Mouse (Mus musculus): ENCODE data around the gene Hirip3. TPM values are rescaled to one million over a fixed set of nuclear protein-coding genes. Genes with fewer than 3 reads are reported as not detected.

The Hirip3 gene
- total and polyA plus RNA-seq, 3 experiments = 3.6 to 6.3 (median 5.7) TPM

GRCm38 (mm10) chr7:126868003-126868402 lies 6.2 kb downstream of the Hirip3 start:
- no peaks in the 10 kb centered on the region for H3K79me2 ChIP-seq (replicated peaks; ENCODE audit: control insufficient read depth, insufficient read depth, low read length)
- intact Hi-C loops (cut with DNase I) = loop anchor here (10.0 kb wide), 1 partner anchor 363 kb away; the partner anchor contains the start of gene Atxn2l
- no peaks in the 10 kb centered on the region for H3K27me3 ChIP-seq (ENCODE audit: control insufficient read depth, insufficient read depth, low read length)
- H3K36me3 ChIP-seq (ENCODE audit: control insufficient read depth, insufficient read depth, low read length) = no peaks in the 10 kb centered on the region
- no peak overlapping the region for H3K27ac ChIP-seq
- no peak overlapping the region for H3K4me3 ChIP-seq
- TF ChIP-seq EP300 (IDR thresholded peaks at IDR 0.05; ENCODE audit: insufficient read depth, low read depth, low read length) (no peak), CTCF (IDR thresholded peaks at IDR 0.05) (no peak), POLR2A (IDR thresholded peaks at IDR 0.05; ENCODE audit: insufficient read depth, low read depth, low read length) (no peak)
- H3K4me1 ChIP-seq (ENCODE audit: control insufficient read depth, insufficient read depth, low read length) = no peaks in the 10 kb centered on the region
- H3K9ac ChIP-seq (ENCODE audit: low read depth, low read length) = no peak overlapping the region
- WGBS = 76% methylated on average over 12 of the region's 12 CpGs
- no peak for DNase-seq

DNA sequence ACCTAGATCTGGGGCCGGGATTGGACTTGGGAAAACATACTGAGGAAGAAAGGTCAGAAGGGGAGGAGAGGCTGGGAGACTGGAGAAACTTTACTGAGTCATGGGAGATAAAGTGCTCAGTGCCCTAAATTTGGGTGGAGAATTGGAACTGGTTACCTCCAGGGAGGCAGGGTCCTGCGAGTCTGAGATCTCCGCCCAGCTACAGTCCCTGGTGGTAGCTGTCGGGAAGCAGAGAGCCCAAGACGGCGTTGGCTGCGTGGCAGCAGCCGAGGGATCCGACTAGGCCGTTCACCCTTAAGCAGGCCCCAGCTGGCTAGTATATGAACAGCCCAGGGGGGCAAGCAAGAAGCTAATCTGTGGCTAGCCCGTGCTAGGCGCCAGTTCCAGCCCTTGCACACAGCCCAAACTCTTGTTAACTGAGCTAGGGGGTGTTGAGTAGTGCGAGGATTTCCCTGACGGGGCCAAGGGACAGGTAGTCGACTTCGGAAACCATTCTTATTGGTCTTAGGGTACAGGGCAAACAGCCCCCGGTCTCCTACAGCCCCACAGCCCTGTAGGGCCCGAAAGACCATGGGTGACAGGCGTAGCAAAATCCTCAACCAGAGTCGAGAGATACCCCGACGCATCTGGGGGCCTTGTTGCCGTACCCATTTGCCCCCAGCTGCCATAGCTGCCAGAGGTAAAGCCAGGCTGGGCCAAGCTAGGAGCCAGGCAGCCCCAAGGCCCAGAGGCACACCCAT lies 8.2 kb downstream of the Hirip3 start:
- Histone ChIP-seq H3K9ac (ENCODE audit: low read depth, low read length) (no peak overlapping the region), H3K79me2 (replicated peaks; ENCODE audit: control insufficient read depth, insufficient read depth, low read length) (no peaks in the 10 kb centered on the region), H3K27me3 (ENCODE audit: control insufficient read depth, insufficient read depth, low read length) (no peaks in the 10 kb centered on the region), H3K4me3 (no peak overlapping the region), H3K36me3 (ENCODE audit: control insufficient read depth, insufficient read depth, low read length) (no peaks in the 10 kb centered on the region), H3K27ac (no peak overlapping the region; the same call in 1 of the 2 replicates), H3K4me1 (ENCODE audit: control insufficient read depth, insufficient read depth, low read length) (no peaks in the 10 kb centered on the region)
- TF ChIP-seq POLR2A (IDR thresholded peaks at IDR 0.05; ENCODE audit: insufficient read depth, low read depth, low read length) (no peak), EP300 (IDR thresholded peaks at IDR 0.05; ENCODE audit: insufficient read depth, low read depth, low read length) (no peak), CTCF (IDR thresholded peaks at IDR 0.05) (no peak)
- DNase-seq = no peak
- intact Hi-C loops (cut with DNase I) = loop anchor here (10.0 kb wide), 1 partner anchor 365 kb away; the partner anchor contains the start of gene Atxn2l
- 82% methylated on average over 23 of the region's 23 CpGs for WGBS

GRCm38 (mm10) chr7:126870520-126870891 lies 8.7 kb downstream of the Hirip3 start:
- H3K4me3 ChIP-seq = no peak overlapping the region
- H3K36me3 ChIP-seq (ENCODE audit: control insufficient read depth, insufficient read depth, low read length) = no peaks in the 10 kb centered on the region; the same call in 1 of the 2 replicates
- H3K27me3 ChIP-seq (ENCODE audit: control insufficient read depth, insufficient read depth, low read length) = no peaks in the 10 kb centered on the region
- H3K9ac ChIP-seq (ENCODE audit: low read depth, low read length) = no peak overlapping the region
- intact Hi-C loops (cut with DNase I) = no loop called here
- no peaks in the 10 kb centered on the region for H3K79me2 ChIP-seq (replicated peaks; ENCODE audit: control insufficient read depth, insufficient read depth, low read length)
- no peak overlapping the region for H3K27ac ChIP-seq
- no peak for TF ChIP-seq CTCF (IDR thresholded peaks at IDR 0.05)
- no peak for TF ChIP-seq POLR2A (IDR thresholded peaks at IDR 0.05; ENCODE audit: insufficient read depth, low read depth, low read length)
- TF ChIP-seq EP300 (IDR thresholded peaks at IDR 0.05; ENCODE audit: insufficient read depth, low read depth, low read length) = no peak
- no peak for DNase-seq
- WGBS = 88% methylated on average over 2 of the region's 2 CpGs
- no peaks in the 10 kb centered on the region for H3K4me1 ChIP-seq (ENCODE audit: control insufficient read depth, insufficient read depth, low read length)

DNA sequence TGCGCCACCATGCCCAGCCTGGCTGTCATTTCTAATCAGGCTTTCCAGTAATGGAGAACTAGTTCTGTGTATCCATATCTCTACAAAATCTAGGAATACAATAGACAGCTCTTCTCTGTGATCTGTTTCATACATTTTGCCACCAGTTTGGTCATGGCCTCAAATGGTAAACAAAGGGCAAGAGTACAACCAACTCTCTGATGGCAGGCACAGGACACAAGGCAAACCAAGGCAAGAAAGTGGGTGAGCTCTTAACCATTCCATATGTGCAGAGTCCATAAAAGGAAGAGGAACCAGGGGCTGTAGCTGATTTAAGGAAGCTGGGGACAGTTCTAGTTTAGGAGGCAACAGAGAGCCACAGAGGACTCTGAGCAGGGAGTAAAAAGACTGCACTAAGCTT lies 15.5 kb downstream of the Hirip3 start:
- WGBS = 94% methylated on average over 1 of the region's 1 CpGs
- H3K4me3 ChIP-seq = no peak overlapping the region
- no peak overlapping the region for H3K27ac ChIP-seq
- H3K27me3 ChIP-seq (ENCODE audit: control insufficient read depth, insufficient read depth, low read length) = no peaks in the 10 kb centered on the region
- H3K79me2 ChIP-seq (replicated peaks; ENCODE audit: control insufficient read depth, insufficient read depth, low read length) = 0 out of 2 replicates have a peak, but pooled peaks cover 4% of the 10 kb centered on the region
- peaks cover 4% of the 10 kb centered on the region for H3K4me1 ChIP-seq (ENCODE audit: control insufficient read depth, insufficient read depth, low read length)
- no peak overlapping the region for H3K9ac ChIP-seq (ENCODE audit: low read depth, low read length)
- intact Hi-C loops (cut with DNase I) = no loop called here
- H3K36me3 ChIP-seq (ENCODE audit: control insufficient read depth, insufficient read depth, low read length) = peaks cover 26% of the 10 kb centered on the region
- TF ChIP-seq POLR2A (IDR thresholded peaks at IDR 0.05; ENCODE audit: insufficient read depth, low read depth, low read length) (no peak), EP300 (IDR thresholded peaks at IDR 0.05; ENCODE audit: insufficient read depth, low read depth, low read length) (no peak), CTCF (IDR thresholded peaks at IDR 0.05) (no peak)
- no peak for DNase-seq

GRCm38 (mm10) chr7:126881040-126881439 lies 19.3 kb downstream of the Hirip3 start:
- peak; percentile 83; the same call in 1 of the 2 replicates for TF ChIP-seq EP300 (IDR thresholded peaks at IDR 0.05; ENCODE audit: insufficient read depth, low read depth, low read length)
- no peak for TF ChIP-seq CTCF (IDR thresholded peaks at IDR 0.05)
- peak; percentile 71 for TF ChIP-seq POLR2A (IDR thresholded peaks at IDR 0.05; ENCODE audit: insufficient read depth, low read depth, low read length)
- WGBS = 41% methylated on average over 6 of the region's 6 CpGs
- intact Hi-C loops (cut with DNase I) = loop anchor here (5.0 kb wide), 1 partner anchor 146 kb away; the partner anchor contains the start of gene Maz
- peak in 1 of 2 experiments; percentile 68 for DNase-seq
- Histone ChIP-seq H3K27me3 (ENCODE audit: control insufficient read depth, insufficient read depth, low read length) (no peaks in the 10 kb centered on the region), H3K36me3 (ENCODE audit: control insufficient read depth, insufficient read depth, low read length) (peaks cover 26% of the 10 kb centered on the region), H3K4me1 (ENCODE audit: control insufficient read depth, insufficient read depth, low read length) (peaks cover 4% of the 10 kb centered on the region), H3K4me3 (peak overlapping the region; percentile 31), H3K79me2 (replicated peaks; ENCODE audit: control insufficient read depth, insufficient read depth, low read length) (peaks cover 6% of the 10 kb centered on the region), H3K27ac (peak overlapping the region; percentile 92), H3K9ac (ENCODE audit: low read depth, low read length) (peak overlapping the region; percentile 22)

DNA sequence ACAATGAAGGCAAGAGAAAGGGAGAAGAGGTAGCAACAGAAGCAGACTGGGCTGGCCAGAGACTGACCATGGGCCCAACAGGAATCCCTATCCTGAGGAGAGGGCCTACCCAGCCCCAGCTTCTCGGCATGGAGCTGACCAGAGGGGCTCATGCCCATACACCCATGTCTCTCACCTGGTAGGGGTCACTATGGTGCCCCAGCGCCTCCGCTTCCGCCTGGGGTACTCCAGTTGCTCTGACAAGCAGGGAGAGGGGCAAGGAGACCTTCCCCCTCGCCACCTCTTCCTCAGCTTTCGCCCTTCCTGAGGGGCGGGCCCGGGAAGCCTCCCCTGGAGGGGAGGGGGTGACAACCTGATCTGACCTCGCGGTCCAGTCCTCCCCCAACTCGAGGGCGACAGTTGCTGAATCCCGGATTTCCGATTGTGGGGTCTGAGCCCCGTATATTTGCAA lies 22.0 kb downstream of the Hirip3 start:
- intact Hi-C loops (cut with DNase I) = loop anchor here (1.0 to 5.0 kb wide), 2 partner anchors 22 to 144 kb away; partner anchors contain the start of genes Hirip3 and Maz

More for the DNA sequence above, 22.0 kb downstream of the Hirip3 start:
- Histone ChIP-seq H3K9ac (ENCODE audit: low read depth, low read length) (peak overlapping the region; percentile 75), H3K27me3 (ENCODE audit: control insufficient read depth, insufficient read depth, low read length) (no peaks in the 10 kb centered on the region), H3K36me3 (ENCODE audit: control insufficient read depth, insufficient read depth, low read length) (peaks cover 17% of the 10 kb centered on the region), H3K4me1 (ENCODE audit: control insufficient read depth, insufficient read depth, low read length) (peaks cover 4% of the 10 kb centered on the region), H3K79me2 (replicated peaks; ENCODE audit: control insufficient read depth, insufficient read depth, low read length) (peaks cover 6% of the 10 kb centered on the region), H3K4me3 (peak overlapping the region; percentile 94), H3K27ac (peak overlapping the region; percentile 92)
- 0 out of 2 replicates have a peak, but pooled peaks have one; percentile 32 for TF ChIP-seq POLR2A (IDR thresholded peaks at IDR 0.05; ENCODE audit: insufficient read depth, low read depth, low read length)
- no peak for TF ChIP-seq CTCF (IDR thresholded peaks at IDR 0.05)
- no peak for TF ChIP-seq EP300 (IDR thresholded peaks at IDR 0.05; ENCODE audit: insufficient read depth, low read depth, low read length)
- under 1% methylated on average over 15 of the region's 15 CpGs for WGBS
- peak in 1 of 2 experiments; percentile 66 for DNase-seq
